Mouse (Mus musculus) spleen, adult 2 months (tissue): ENCODE measurements around the gene Pan3.

Experiments used
- CTCF ChIP-seq: fragments of 200-500 bp; IDR thresholded peaks from 2 replicates; pipeline ENCODE4 v1.5.1; 2011; ENCODE audit warnings: mild to moderate bottlenecking, inconsistent platforms; ENCODE audit not compliant: insufficient read depth, insufficient read length, insufficient replicate concordance; ENCODE audit errors: extremely low read depth
- POLR2A ChIP-seq: fragments of 200-500 bp; IDR thresholded peaks from 2 replicates; pipeline ENCODE4 v1.6.1; 2011; ENCODE audit warnings: low read depth, low read length, inconsistent platforms

- TF ChIP-seq CTCF: no peak
- no peak for TF ChIP-seq POLR2A
These were observed 14.8 kb downstream of the Pan3 start for GRCm38 (mm10) chr5:147444757-147445156.
